Mouse (Mus musculus) frontal cortex, adult 2 months (tissue): Measurements from ENCODE around the gene Hivep3. TPM values are rescaled to one million over a fixed set of nuclear protein-coding genes. Genes with fewer than 3 reads are reported as not detected.
A peak's percentile ranks its signal among the peaks of the same experiment; 100 is the strongest.

Source experiments
- DNase-seq, 2 experiments: peaks; one replicate each; pipeline ENCODE4 v3.0.0; 2022; ENCODE audit warnings: low spot score in 1 of 2; ENCODE audit errors: extremely low spot score in 1 of 2
- polyA plus RNA-seq: library from polyadenylated mRNA; depleted of rRNA; stranded (reverse); fragments of >200 nt; gene quantifications from 2 replicates; pipeline ENCODE4 v1.2.3, GENCODE M21; 2012

The Hivep3 gene
- polyA plus RNA-seq, 1 experiment: 38.3 TPM

DNA sequence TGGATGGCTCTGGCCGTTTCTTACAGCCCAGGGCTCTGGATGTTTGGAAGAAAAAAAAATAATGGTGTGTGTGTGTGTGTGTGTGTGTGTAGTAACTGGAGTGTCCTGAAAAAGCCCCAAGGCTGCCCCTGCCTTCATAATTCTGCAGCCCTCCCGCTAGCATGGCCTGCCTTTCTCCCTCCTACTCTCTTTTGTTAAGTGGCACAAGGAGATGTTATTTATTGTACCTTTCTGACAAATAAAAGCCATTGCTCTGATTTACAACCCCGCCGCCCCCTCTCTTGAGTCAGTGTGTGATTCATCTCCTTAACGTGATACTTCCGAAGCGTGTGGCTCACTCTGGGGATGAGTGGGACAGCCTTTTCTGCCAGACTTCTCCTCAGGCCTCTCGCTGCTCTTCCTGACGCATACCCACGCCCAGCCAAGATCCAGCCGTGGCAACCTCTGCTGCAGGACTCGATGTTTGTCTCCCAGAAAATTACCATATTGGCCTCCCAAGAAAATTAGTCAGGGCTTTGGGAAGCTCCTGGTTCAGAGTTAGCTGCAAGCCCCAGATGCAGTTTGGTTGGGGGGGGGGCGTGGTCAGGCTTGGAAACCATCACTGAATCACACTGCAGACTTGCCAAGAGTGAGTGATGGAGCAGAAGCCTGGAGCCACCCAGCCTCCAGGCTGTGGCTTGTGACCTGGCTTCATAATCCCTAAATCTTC lies 199.1 kb downstream of the Hivep3 start:
- peak in 1 of 2 experiments; percentile 84 for DNase-seq

DNA sequence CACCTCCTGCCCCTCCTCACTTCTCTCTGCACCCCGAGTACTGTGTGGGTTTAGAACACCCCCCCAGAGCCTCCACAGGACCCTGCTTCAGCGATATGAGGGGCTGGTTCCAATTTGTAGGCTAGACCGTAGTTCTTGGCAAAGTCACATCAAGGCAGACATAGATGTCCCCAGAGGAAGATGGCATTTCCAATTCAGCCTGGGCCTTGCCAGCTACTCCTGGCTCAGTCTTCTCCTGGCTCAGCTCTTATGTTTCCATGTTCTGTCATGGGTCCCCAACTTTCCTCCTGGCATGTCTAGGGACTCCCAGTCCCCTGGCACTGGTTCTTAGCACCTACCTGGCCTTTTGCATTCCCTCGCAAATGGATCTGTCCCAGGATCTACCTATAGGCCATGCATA lies 201.3 kb downstream of the Hivep3 start:
- DNase-seq: no peak

DNA sequence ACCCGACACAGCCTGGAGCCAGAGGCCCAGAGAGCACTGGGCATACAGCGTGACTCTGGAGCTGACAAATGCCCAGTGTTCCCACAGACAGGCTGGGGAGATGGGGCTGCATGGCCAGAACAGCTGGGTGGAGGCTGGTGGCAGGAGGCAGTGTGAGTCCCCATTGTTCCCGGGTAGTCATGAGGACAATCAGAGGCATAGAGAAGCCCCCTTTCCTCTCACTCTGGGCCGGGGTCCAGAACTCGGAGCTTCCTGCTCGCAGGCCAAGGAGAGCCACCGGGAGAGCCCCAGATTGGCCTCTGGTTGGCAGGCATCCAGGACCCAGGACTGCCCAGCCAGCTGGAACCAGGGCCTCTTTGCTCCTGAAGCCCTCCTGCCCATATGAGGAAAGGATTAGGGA lies 204.3 kb downstream of the Hivep3 start:
- peak; percentile 74 to 76 for DNase-seq

DNA sequence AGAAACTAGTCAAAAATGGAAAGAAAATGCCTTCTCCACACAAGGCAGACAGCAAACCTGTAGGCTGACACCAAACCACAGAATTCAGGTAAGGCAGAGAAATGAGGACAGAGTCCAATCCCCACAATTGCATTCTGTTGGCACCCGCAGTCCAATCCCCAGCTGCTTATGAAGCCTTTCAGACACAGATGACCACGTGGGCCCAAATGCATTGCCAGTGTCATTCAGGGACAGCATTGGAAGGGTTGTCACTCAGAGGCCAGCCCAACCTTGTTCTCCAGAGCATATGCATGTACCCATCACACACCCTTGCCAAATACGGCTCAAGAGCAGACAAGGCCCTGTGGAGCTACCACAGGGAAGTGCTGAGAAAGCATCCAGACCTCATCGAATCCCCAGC lies 204.9 kb downstream of the Hivep3 start:
- DNase-seq: no peak

DNA sequence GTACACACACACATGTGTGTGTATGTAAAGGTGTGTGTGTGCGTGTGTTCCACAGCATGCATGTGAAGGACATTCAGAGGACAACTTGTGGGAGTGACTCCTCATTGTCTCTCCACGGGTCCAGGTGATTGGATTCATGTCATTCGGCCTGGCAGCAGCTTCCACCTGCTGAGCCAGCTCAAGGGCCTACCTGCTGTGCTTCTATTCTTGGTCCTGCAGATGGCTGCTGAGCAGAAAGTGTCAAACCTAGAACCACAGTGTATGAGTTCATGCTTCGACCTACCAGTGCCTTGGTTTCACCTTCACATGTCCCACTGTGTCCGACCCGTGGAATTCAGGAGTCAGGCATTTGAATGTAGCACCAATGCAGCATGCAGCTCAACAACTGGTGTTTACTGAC lies 206.2 kb downstream of the Hivep3 start:
- no peak for DNase-seq

DNA sequence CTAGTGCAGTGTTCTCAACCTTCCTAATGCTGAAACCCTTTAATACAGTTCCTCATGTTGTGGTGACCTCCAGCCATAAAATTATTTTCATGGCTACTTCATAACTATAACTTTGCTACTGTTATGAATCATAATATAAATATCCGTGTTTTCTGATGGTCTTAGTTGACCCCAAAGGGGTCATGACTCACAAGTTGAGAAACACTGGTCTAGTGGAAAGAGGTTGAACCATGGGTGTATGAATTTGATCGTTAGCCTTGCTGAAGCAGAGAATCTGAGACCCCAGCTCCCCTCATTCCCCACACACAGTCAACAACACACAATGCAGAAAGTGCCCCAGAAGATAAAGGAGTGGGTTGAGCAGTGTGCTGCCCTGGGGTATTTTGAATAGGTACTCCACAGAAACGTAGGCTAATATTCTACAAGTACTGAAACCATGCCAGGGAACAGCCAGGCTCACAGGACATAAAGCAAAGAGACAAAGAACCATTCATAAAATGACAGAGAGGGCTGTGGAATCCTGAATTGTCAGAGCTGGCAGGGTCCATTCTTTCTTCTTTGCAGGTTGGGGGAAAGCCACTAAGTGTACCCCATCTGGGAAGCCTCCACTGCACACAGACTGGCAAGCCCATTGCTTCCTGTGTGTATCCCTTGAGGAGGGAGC lies 212.8 kb downstream of the Hivep3 start:
- no peak for DNase-seq

DNA sequence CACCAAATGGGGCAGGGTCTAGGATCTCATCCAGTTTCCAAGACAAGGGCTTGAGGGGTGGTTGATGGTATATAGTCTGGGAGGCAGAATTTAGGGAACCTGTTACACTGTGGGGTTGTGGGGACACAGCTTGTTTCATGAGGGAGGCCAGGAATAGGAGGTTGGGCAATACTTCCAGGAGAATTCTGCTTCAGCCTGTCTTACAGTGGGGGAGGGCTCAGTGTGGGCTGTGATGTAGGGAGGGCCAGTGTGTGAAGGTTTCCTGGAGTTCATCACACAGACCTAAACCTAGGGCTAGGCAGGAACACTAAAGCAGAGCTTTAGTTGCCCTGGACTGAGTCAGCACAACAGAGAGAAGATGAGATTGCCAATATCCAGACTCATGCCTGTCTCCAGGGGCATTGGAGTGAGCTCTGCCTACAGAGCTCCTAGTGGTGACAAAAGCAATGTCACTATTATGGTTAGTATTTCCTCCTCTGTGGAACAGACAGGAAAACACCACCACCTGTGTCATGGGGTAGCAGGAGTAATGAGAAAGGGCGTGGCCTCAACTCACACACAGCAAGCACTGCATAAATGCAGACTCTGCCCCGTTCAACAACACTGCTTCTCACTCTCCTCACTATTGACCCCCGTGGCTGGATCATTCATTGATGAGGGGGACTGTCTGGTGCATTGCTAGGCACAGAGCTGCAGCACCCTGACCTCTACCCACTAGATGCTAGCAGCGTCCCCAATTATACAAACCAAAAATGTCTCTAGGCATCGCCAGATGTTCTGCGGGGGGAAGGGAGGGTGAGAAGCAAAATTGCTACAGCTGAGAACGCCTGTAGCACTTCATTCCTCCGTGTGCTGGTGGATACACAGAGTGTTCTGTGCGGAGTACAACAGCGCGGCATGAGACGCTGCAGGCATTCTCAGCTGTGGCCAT lies 213.9 kb downstream of the Hivep3 start:
- peak in 1 of 2 experiments; percentile 26 for DNase-seq

DNA sequence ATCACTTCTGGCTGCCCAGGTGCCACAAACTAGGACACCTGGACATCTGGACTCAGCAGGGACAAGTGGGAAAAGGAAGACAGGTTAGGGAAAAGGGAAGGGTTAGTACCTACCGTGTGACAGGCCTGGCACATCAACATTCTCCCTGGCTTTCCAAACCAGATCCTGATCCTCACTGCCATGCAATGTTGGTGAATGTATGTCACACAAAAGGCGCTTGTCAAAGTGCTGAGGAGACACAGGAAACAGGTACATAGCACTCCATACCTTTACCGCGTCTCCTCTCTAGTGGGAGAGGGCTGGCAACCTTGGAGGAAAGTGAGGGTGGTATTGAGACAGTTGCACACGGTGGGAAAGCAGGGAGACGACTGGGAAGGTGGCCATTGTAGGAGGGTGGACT lies 214.8 kb downstream of the Hivep3 start:
- no peak for DNase-seq

DNA sequence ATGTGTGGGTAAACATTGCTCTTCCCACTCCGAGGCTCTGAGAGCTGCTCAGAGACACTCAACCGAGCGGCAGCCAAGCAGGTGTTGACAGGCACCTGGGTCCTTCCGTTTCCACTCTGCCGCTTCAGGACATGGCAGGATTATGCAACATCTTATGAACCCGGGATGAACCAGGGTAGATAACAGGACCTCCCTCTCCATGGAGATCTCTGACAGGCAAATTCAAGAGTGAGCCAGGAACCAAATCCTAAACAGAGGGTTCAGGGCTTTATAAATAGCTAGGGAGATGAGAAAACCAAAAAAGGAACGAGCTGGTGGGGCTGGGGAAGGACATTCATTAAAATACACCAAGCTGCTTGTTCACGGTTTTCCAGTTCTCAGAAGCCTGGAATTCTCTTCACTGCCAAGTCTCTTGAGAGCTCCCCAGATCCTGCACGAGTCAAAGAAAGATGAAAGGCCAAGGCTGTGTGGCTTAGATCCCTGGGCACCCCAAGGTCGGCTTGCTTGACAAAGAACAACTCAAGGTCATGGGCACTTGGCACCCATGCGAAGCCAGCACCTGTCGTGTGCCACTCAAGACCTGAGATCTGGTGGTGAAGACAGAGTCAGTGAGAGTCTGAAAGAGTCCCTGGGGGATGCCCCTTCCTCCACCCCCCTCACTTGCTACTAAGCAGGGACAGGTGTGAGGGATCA lies 215.5 kb downstream of the Hivep3 start:
- DNase-seq: peak in 1 of 2 experiments; percentile 70

DNA sequence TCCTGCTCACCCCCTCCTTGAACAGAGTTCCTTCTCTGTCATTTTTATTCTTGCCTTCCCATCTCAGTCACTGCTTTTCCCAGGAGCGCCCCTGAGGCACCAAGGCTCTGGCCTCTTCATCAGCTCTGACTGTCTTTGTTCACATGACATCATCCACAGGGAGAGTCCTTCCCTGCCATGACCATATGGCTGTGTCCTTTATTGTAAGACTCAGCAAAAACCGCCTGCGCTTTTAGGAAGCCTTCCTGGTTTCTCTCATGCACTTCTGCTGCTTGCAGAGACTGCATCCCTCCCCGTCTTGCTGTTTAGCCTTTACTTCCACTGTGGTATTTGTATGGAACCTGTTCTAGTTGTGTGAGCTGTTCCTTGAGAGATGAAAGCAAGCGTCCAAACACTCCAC lies 216.6 kb downstream of the Hivep3 start:
- peak in 1 of 2 experiments; percentile 60 for DNase-seq

DNA sequence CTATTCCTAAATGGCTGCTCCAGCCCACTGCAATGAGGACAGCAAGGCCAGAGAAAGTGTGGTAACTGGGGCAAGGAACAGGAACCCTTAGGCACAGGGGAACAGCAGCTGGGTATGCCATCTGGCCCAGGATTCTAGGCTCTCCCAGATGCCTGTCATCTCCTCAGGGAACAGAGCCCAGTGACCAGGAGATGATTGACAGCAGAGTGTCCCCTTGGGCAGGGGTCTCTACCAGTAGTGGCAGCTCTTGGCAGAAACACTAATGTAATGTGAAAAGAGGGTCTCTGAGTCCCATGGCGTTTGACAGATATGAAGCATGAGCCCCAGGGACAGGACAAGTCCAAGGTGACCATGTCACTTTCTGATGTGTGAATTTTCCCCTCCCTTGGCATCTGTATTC lies 217.5 kb downstream of the Hivep3 start:
- no peak for DNase-seq

DNA sequence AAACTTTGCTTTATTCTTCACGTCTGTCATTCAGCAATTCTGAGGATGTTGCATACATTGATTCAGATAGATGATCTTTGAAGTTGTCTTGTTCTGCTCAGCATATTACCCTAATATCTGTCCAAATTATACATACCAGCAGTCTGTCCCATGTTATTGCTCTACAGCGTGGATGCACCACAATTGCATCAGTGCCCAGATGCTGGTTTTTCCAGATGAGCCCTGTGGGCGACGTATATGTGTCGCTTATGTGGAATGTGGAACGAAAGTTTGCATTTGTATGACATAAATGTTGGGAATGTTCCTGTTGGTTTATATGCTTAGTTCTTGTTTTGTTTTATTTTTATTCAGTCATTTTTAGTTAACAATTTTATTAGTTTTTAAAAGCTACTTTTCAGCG lies 221.4 kb downstream of the Hivep3 start:
- no peak for DNase-seq

DNA sequence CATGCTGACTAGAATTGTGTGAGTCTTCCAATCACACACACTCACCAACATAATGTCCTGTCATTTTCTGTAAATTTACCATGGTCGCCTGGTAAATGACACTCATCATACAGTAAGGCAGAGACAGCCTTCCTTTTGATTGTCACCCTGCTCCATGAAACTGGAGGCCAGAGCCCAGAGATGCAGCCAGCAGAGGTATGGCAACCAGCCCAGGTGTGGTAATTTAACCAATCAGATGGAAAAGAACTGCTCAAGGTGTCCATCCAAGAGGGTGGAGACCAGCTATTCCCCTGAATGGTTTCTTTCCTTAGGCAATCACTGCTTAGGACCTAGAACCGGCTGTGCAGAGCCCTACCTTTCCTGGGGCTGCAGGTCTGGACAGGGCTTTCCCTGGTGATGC lies 224.4 kb downstream of the Hivep3 start:
- no peak for DNase-seq

DNA sequence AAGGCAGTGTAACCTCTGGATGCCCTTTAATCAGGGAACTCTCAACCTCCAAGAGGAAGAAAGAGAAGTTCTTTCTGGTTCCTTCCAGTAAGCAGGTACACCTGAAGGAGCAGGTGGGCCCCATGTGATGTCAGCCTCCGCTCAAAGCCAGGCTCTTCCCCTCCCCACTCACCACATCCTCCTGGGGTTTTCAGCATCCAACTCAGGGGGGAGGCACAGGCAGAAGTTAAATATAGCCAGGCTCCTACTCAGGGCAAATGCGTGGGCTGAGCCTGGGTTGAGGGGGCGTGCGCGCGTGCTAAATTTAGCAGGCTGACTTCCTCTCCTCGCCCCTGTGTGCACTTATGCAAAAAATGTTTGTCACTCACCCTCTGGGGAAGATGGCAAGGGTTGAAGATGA lies 225.7 kb downstream of the Hivep3 start:
- no peak for DNase-seq

DNA sequence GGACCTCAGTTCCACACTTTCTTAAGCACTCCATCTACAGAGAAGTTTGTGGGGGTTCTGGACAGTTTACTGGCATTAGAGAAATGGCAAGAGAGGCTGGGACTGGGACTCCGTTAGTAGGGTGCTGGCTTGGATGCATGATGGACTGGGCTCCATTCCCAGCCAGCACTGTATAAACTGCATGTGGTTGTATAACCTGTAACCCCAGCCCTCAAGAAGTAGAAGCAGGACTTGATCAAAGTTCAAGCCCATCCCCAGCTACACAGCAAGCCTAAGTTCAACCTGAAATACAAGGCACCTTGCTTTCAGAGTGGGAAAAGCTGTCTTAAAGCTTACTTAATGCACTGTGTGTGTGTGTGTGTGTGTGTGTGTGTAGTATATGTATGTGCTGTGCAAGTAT lies 226.3 kb downstream of the Hivep3 start:
- DNase-seq: no peak

DNA sequence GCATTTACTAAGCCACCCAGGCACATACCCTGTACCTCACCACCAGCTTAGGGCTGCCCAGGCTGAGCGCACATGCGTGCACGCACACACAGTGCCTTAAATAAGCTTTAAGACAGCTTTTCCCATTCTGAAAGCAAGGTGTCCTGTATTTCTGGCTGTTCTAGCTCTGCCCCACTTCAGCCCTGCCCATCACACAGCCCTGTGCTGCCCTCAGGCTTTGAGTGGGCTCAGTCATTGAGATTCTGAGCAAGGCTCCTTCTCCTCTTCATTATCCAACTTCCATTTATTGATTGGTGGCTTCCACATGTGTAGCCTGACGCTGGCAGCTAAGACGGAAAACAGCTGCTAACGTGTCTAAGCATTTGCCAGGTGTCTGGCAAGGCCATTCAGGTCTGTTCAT lies 226.9 kb downstream of the Hivep3 start:
- no peak for DNase-seq

DNA sequence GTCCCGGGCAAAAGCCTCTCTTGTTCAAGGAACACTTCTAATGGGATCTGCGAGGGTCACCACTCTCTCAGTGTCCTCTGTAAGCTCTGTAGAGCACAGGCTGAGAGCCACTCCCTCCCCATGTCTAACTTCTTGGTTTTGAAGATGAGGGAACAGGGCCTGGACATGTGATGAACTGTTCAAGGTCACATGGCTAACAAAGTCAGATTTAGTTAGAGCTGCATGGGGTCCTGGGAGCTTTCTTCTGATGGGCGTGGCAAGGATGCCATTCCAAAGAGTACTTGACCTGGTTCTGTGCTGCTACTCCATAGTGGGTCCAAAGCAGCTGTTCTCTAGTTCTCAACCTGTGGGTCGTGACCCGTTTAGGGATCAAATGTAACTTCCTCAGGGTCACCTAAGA lies 227.6 kb downstream of the Hivep3 start:
- DNase-seq: no peak

DNA sequence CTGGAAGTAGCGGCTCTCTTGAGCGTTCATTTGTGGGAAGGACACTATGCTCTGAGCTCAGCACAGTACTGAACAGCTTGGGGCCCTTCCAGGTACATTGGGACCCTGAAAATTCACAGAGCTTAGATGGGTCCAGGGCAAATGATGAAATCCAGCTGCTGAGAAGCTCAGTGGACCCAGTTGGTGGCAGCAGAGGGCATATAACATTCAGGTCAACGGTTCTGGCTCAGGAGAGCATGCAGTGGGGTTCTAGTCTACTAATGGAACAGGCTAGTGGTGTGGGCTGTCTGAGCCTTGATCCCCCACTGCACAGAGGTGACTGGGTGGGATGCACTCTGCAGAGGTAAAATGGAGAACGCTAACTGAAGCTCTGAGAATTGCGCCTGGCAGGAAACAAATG lies 228.5 kb downstream of the Hivep3 start:
- DNase-seq: no peak

DNA sequence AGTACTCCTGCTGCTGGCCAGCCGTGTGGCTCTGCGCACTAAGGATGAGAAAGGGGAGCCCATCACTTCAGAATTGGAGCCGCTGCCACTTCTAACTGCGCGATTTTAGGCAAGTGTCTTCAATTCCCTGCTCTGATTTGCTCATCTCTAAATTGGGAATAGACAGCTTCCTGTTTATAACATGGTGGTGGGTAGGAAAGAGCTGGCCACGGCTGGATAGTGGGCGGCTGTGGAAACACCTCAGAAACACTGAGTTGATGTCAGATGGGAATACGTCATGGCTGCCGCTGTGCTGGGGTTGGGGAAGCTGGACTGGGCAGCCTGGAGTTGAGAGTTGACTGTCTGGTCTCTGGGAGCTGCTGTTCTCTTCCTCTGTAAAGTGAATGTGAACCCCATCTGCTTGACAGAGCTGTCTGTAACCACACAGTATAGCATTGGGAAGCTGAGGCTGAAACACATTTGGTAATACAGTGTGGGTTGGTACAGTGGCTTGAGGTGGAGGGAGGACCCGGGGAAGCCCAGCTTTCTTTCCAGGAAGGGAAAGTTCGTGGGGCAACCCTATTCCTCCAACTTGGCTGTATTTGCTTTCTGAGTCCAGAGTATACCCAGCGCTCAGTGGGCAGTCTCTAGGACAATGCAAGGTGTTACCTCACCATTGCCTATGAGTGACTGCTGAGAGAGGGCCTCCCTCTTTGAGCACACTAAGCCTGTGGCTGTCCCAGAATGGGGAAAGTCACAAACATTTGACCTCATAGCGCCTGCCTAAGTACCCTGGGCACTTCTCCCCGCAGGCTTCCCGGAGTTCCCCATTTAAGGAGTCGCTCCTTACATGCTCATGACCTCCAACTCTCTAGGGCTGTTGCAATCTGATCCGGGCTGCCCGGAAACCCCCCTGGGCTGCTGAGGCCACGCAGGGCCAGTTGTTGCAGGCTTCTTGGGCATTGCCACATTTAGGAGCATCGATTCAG lies 232.8 kb downstream of the Hivep3 start:
- peak; percentile 79 to 85 for DNase-seq
